Mouse (Mus musculus) liver (tissue): ENCODE data around the gene Mcat.

Experiments used
- DNase-seq: peaks from one replicate; pipeline ENCODE4 v3.0.0-alpha.2; 2020; ENCODE audit warnings: mixed read lengths

Gene Mcat

GRCm38 (mm10) chr15:83563327-83563856, at the start of gene Mcat, which contains the start of gene Tspo:
Mcat (minus strand) TSS chr15:83563787.
Tspo (plus strand) TSS chr15:83563592.
- peak; percentile 93 for DNase-seq

DNA sequence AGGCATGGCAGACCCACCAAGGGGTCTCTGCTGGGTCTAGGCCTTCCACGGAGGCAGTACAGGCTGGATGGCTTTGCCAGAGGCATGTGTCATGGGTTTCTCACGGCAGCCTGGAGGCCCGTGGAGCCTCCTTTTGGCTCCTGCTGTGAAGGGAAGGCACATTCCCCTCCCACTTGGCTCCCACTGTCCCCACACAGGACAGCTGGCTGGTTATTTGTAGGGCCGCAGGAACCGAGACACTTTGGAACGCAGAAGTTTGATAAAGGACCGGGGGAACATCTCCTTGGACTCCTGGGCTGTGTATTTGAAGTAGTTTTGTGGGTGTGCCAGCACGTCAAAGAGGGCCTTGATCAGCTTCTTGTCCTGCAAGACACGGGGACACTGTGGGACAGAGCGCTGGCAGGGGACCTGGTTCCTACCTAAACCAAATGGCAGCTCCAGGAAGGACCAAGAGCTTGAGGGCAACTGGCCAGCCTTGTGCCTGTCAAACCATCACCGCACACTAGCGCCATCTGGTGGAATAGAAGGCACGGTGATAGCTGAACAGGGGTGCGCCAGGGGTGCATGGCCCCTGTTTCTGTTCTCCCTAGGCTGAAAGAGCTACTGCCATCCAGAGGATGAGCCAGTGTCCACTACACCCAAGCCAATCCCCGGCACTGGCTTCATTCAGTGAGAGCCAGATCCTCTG, 43.7 kb upstream of the Mcat start:
- peak; percentile 86 for DNase-seq

DNA sequence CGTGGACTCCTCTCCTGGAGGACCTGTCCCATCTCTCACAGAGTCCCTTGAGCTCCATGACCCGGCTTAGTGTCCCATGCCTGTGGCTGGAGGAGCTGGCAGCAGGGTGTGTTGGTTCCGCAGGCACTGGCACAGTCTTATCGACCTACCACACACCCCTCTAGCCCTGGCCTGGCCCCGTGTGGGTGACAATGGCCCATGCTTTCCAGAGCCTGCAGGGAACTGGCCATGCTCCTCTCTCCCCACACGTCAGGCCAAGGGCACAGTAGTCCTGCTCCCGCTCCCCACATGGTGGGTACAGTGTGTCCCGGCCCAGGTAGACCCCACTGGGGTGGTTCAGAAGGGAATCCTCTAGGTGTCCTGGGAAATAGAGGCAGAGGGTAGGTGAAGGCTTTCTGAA, 43.1 kb upstream of the Mcat start:
- DNase-seq: peak; percentile 76

- no peak for DNase-seq
Observed at GRCm38 (mm10) chr15:83606216-83606615, 42.6 kb upstream of the Mcat start.

- no peak for DNase-seq
Observed at GRCm38 (mm10) chr15:83603426-83603825, 39.8 kb upstream of the Mcat start.

DNA sequence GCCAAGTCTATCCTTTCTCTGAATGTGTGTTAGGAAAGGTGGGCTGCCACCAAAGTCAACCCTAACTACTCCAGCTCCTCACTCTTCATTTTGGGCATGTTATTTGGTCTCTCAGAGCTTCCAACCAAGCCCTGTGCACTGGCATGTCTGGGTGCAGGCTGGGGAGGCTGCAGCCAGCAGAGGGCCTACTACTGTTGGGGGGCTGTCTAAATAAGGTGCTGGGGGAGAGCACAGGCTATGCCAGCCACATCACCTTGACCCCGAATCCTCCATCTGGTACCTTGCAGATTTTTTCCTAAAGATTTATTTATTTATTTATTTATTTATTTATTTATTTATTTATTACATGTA, 39.4 kb upstream of the Mcat start:
- DNase-seq: no peak

GRCm38 (mm10) chr15:83602372-83603045, 38.9 kb upstream of the Mcat start:
- DNase-seq: no peak

DNA sequence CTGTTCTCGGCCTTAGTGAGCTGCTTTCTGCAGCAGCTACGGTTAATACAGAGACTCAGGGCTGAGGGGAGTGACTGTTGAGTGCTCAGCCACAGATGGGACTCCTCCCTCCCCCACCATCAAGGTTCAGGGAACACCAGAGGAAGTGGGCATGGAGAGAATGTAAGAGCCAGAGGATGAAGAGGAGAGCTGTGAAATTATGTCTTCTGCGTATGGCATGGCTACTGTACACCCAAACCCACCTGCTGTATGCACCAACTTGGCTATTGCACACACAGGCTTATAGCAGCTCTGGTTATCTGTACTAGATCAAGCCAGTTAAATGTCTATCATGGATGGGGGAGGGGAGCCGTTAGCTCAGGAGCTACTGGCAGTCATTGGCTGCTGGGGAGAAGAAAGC, 37.6 kb upstream of the Mcat start:
- DNase-seq: no peak

GRCm38 (mm10) chr15:83596833-83597232, 33.2 kb upstream of the Mcat start:
- DNase-seq: no peak

DNA sequence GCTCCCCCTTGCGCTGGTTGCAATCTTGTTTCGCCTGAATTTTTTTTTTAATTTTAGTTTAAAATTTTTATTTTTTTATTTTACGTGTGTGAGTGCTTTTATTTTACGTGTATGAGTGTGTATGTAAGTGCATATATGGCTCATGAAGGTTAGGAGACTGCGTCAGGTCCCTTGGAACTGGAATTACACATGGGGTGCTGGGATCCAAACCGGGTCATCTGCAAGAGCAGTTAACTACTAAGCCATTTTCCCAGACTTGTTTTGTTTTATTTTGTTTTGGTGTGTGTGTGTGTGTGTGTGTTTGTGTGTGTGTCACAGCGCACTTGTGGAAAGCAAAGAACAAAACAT, 31.8 kb upstream of the Mcat start:
- DNase-seq: no peak

DNA sequence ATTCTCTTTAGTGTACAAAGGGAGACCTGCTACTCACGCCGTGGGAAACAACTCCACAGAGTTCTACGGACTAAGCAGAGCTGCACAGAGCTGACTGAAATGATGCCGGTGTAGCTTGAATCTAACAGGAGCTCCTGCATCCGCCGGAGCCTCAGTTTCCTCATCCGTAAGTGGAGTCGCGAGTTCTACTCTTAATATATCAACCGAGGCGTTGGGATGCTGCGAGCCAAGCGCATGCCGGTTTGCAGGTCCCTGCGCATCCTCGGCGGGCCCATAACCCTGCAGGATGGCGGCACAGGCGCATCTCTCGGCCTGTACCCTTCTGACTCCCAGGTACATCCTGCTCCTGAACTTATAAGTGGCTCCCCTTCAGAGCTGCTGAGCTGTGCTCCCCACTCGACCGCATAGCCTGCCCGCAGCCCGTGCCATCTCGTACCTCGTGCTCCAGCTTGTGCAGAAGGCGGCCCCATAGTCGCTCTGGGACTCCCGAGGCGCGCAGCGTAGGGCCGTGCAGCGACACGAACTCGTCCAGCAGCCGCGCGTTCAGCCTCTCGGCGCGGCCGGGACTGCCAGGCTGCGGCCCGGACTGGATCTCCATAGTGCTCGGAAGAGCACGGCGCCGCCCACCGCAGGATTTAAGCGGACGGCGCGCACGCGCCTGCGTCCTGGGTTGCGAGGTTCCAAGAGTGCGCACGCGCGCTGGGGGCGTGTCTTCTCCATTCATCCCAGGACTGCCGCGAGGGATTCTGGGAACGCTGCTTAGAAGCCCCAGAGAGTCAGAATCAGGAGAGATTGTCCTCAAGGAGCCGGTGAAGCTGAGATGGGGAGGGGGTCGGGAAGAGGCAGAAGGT, 31.2 kb upstream of the Mcat start, which contains the start of gene Ttll12:
Gene Ttll12 (minus strand): TSS at position 645 of the 851 bp plus-strand sequence.
- peak; percentile 97 for DNase-seq

DNA sequence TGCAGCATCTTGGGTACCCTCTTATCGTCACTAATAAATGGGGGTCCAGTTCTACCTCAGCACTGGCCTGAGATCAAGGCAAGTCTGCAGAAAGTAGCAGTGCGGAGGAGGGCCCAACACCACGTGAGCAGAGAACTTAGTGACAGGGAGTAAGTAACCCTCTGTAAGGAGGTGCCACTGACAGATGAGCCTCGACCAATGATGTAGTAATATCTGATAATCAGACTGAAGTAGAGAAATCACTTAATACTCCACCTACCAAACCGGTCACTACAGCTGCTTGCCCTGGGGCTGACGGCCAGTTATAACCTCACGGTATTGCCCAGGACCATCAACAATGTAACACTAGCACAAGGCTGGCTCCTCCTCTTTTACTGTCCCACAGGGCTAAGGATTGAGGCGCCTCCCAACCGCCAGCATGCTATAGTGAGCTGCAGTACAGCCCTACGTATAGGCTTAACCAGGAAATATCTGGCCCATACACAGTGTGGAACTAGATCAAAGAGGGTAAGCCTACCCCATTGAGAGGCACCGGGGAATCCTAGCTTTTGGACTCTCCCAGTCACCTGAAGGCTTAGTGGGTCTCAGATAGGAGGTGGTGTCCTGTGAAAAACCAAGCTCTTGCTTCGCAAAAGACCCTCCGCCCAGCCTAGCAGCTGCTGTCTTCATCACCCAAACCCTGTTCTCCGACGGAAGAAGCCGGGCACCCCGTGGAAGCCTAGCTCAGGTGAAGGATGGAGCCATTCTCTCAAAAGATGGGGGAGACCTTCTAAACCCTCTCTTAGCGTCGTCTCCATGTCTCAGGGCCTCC, 30.3 kb upstream of the Mcat start:
- peak; percentile 81 for DNase-seq

DNA sequence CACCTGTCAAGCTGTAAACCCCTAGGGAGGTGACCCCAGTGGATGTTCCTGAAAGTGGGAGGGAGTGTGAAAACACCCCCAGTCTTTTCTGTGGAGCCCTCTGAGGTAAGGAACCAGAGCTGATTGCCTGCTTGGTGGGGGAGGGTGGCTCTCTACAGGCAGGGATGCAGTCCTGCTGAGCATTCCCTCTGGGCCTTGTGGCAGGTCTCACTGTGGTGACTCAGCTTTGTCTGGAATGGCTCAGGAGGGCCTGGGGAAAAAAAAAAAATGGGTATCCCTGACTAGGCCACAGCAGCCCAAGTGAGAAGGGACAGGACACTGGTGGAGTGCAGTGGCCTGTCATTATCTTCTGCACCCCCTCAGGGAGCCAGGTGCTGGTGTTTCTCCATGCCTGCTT, 29.6 kb upstream of the Mcat start:
- peak; percentile 64 for DNase-seq

- DNase-seq: peak; percentile 84
Observed at GRCm38 (mm10) chr15:83592260-83593188, 28.9 kb upstream of the Mcat start.

- no peak for DNase-seq
Observed at GRCm38 (mm10) chr15:83591758-83592157, 28.2 kb upstream of the Mcat start.

- DNase-seq: no peak
Observed at GRCm38 (mm10) chr15:83590841-83591240, 27.3 kb upstream of the Mcat start.

GRCm38 (mm10) chr15:83584741-83585220, 21.2 kb upstream of the Mcat start:
- no peak for DNase-seq

DNA sequence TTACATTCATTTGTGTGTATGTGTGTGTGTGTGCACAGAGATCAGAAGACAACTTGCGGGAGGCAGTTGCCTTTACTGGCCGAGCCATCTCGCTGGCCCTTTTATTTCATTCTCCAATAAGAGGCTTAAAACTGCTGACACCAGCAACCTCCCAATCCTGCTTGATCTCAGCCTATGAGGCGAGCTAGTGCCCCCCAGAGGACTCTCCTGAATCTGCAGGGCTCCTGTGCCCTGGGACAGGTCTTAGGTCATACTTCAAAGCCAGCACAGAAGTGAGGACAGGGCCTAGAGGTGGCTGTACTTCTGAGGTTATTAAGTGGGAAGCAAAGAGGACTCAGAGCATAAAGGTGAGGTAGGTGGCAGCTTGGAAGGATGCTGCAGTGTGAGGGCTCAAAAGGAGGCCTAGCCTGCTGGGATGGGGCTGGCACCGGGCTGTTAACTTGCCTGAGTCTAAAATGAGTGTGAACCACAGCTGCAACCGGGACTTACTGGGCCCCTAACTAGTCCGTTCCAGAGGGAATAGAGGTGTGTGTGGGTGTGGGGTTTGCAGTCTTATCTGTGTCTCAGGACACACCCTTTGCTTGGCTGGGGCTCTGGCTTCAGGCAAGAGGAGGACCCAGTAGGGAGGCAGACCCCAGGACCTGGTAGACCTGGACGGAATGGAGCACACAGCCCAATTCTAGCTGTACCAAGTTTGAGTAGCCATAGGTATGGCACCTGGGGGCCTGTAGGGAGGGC, 20.0 kb upstream of the Mcat start:
- DNase-seq: peak; percentile 75

DNA sequence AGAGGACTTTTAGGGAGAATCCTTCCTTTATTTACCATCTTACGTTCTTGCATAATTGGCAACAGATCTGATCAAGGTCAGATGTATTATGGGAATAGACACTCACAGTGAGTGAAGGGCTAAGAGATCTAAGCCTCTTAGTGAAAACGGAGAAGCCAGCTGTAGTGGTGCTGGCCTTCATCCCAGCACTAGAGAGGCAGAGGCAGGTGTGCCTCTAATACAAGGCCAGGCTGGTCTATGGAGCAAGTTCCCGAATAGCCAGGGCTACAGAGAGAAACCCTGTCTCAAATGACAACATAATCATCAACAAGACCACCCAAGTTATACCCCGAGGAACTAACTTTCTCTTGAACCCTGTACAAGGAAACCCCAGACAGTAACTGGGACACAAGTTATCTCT, 19.3 kb upstream of the Mcat start:
- no peak for DNase-seq

DNA sequence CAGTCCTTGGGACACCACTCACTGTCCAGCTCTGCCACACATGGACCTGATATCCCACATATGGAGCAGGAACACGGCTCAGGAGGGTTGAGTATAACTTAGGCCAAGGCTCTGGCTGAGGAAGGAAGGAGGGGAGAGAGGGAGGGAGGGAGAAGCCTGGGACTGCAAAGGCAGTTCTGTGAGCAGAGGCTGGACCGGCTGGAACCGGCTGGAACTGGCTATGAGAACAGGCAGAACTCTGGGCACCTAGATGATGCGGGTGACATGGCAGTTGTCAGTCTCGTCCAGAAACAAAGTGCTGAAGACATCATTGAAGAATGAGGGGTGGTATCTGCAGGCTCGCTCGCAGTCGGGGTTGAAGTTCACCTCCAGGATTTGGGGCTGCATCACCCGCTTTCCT, 13.1 kb upstream of the Mcat start:
- DNase-seq: no peak

GRCm38 (mm10) chr15:83575543-83575942, 12.0 kb upstream of the Mcat start:
- DNase-seq: no peak
